Mouse (Mus musculus): ENCODE measurements around the gene Gh.

Gh gene

GRCm38 (mm10) chr11:106310123-106310522 is 8.5 kb upstream of the Gh start:
- DNase-seq (ENCODE audit: low spot score in 2 of 2): peak in 1 of 2 experiments; percentile 69

GRCm38 (mm10) chr11:106308162-106308561 is 6.5 kb upstream of the Gh start:
- peak in 1 of 2 experiments; percentile 82 for DNase-seq (ENCODE audit: low spot score in 2 of 2)

GRCm38 (mm10) chr11:106307432-106307831 is 5.8 kb upstream of the Gh start:
- DNase-seq (ENCODE audit: low spot score in 2 of 2): no peak

- no peak for DNase-seq (ENCODE audit: low spot score in 2 of 2)
Measured at GRCm38 (mm10) chr11:106306758-106307157, 5.1 kb upstream of the Gh start.

- DNase-seq (ENCODE audit: low spot score in 2 of 2): no peak
Measured at GRCm38 (mm10) chr11:106306065-106306385, 4.4 kb upstream of the Gh start.

GRCm38 (mm10) chr11:106305348-106306064 is 3.8 kb upstream of the Gh start:
- DNase-seq (ENCODE audit: low spot score in 2 of 2): peak in 1 of 2 experiments; percentile 76

- peak; percentile 34 to 67 for DNase-seq (ENCODE audit: low spot score in 2 of 2)
Measured at GRCm38 (mm10) chr11:106302634-106303033, 969 bp upstream of the Gh start.

GRCm38 (mm10) chr11:106291861-106292260 is 9.8 kb downstream of the Gh start:
- DNase-seq (ENCODE audit: low spot score in 2 of 2): no peak

GRCm38 (mm10) chr11:106290376-106290775 is 11.3 kb downstream of the Gh start:
- no peak for DNase-seq (ENCODE audit: low spot score in 2 of 2)

GRCm38 (mm10) chr11:106289369-106289768 is 12.3 kb downstream of the Gh start:
- peak in 1 of 2 experiments; percentile 34 for DNase-seq (ENCODE audit: low spot score in 2 of 2)

GRCm38 (mm10) chr11:106286987-106287386 is 14.7 kb downstream of the Gh start:
- DNase-seq (ENCODE audit: low spot score in 2 of 2): no peak

- DNase-seq (ENCODE audit: low spot score in 2 of 2): no peak
Measured at GRCm38 (mm10) chr11:106286206-106286605, 15.5 kb downstream of the Gh start.

GRCm38 (mm10) chr11:106284126-106284525 is 17.5 kb downstream of the Gh start:
- DNase-seq (ENCODE audit: low spot score in 2 of 2): no peak

- DNase-seq (ENCODE audit: low spot score in 2 of 2): no peak
Measured at GRCm38 (mm10) chr11:106283371-106283770, 18.3 kb downstream of the Gh start.

- DNase-seq (ENCODE audit: low spot score in 2 of 2): no peak
Measured at GRCm38 (mm10) chr11:106282452-106282851, 19.2 kb downstream of the Gh start.

GRCm38 (mm10) chr11:106276454-106276853 is 25.2 kb downstream of the Gh start, which contains the start of gene Tcam1:
TSS of gene Tcam1 (plus strand) at chr11:106276672.
- peak; percentile 96 to 97 for DNase-seq (ENCODE audit: low spot score in 2 of 2)

GRCm38 (mm10) chr11:106274971-106275411 is 26.7 kb downstream of the Gh start:
- no peak for DNase-seq (ENCODE audit: low spot score in 2 of 2)

- DNase-seq (ENCODE audit: low spot score in 2 of 2): no peak
Measured at GRCm38 (mm10) chr11:106274374-106274773, 27.3 kb downstream of the Gh start.

GRCm38 (mm10) chr11:106273811-106274210 is 27.9 kb downstream of the Gh start:
- DNase-seq (ENCODE audit: low spot score in 2 of 2): no peak

GRCm38 (mm10) chr11:106273311-106273684 is 28.4 kb downstream of the Gh start:
- DNase-seq (ENCODE audit: low spot score in 2 of 2): no peak

GRCm38 (mm10) chr11:106272644-106273310 is 28.9 kb downstream of the Gh start, which contains the start of gene Smarcd2:
TSS of gene Smarcd2 (minus strand) at chr11:106272972.
- DNase-seq (ENCODE audit: low spot score in 2 of 2): peak; percentile 97 to 98

- peak in 1 of 2 experiments; percentile 45 for DNase-seq (ENCODE audit: low spot score in 2 of 2)
Measured at GRCm38 (mm10) chr11:106271794-106272643, 29.6 kb downstream of the Gh start.

Measured in natural killer cell, adult 2 months (primary cell).